Mouse (Mus musculus) layer of hippocampus, adult 8-10 months (tissue): ENCODE results near the gene Nudt9. TPM values are rescaled to one million over a fixed set of nuclear protein-coding genes. Genes with fewer than 3 reads are reported as not detected.

Source experiments
- DNase-seq, 2 experiments: peaks; one replicate each; pipeline ENCODE4 v3.0.0; 2022; ENCODE audit warnings: low spot score in 2 of 2
- total RNA-seq, 4 experiments: library from RNA; stranded (reverse); gene quantifications; 2 replicates each; pipeline ENCODE4 v1.2.4; 2022

The Nudt9 gene
- total RNA-seq, 4 experiments from 2014 or later = 64.8 to 79.1 (median 69.7) TPM

DNA sequence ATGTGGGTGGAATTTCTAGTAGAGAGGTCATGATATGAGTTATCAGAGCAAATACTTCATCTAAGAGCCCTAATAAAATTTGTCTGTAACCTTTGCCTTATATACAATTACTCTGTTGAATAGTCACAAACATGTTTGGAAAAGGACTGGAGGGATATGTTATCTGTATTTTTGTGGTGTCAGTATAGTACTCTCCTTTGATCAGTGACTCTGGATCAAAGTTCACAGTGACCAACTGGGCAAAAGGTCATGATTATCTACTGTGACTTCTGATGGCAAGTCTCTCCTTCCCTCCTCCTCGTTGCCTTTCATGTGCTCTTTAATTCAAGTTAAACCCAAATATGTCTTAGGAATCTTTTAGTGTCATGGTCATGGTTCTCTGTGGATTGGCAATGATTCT is 10.3 kb upstream of the Nudt9 start:
- no peak for DNase-seq

DNA sequence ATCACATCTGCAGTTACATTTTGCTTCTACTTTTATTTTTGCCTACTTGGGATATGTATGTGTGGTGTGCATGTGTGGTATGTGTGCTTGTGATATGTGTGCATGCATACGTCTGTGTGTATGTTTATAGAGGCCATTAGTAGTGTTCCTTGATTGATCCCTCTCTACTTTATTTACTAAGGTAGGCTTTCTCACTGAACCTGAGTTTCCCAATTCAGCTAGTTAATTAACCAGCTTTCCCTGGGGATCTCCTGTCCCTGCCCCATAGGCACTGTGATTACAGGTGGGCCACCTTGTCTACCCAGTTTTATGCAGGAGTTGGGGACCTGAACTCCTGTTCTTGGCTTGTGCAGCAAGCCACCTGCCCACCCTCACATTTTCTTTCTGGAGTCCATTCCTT is 9.4 kb upstream of the Nudt9 start:
- DNase-seq = no peak

DNA sequence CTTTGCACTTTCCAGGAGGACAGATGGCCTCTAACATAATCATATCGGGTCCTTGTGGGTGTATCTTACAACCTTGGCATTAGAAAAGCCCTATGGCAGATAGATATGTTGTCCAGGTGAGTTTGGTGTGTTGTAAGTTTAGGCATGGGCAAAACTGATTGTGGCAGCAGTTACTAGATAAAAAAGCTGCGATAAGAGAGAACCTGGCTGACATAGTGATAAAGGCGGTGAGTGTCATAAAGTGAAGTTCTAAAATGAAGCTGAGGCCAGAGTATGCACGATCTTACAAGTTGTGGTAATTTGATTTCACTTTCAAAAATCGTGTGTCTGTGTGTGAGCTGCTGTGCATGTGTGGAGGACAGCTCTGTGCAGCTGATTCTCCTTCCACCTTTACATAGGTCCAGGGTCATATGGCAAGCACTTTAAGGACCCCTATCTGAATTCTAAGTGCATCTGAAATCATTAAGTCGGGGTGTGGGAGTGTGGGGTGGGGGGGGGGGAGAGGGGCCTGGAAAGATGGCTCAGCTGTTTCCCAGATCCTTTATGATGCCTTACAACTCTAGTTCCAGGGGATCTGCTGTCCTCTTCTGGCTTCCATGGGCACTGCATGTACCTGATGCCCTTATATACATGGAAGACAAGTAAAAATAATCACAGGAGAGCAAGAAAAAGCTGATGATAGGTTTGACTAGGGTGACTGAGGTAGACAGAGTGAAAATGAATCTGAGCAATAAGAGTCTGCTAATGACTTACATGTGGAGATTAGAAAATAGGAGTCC is 6.8 kb upstream of the Nudt9 start:
- DNase-seq = peak in 1 of 2 experiments; percentile 50

DNA sequence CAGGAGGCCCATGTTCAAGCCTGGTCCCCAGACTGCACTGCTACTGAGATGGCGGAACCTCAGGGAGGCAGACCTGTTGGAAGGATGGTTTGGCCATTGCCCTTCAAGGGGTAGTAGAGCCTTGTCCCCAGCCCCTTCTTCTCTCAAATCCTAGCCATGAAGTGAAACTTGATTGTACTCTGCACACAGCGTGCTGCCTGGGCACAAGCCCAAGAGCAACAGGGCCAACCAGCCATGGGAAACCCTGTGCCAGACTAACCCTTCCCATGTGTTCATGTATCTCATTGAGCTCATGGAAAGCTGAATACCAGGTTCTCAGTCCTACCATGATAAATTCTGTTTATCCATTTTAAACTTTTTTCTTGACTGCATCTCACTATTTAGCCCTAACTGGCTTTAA is 3.2 kb upstream of the Nudt9 start:
- no peak for DNase-seq

DNA sequence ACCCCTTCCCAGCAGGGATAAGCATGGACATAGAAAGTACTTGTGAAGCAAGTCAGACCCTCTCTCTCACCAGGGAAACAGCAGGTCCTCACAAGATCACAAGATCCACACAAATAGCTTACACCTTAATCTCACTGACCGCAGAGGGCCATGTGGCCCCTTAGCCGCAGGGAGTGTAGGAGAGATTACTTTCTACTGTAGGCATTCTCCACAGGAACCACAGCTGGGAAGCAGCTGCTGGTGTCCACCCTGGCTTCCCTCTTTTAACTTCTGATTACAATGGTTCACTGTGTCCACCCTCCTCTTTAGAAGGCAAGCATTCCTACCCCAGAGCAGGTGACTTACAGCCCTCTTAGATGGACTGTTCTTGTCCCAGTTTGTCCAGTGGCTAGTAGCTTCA is 2.4 kb upstream of the Nudt9 start:
- DNase-seq = no peak

DNA sequence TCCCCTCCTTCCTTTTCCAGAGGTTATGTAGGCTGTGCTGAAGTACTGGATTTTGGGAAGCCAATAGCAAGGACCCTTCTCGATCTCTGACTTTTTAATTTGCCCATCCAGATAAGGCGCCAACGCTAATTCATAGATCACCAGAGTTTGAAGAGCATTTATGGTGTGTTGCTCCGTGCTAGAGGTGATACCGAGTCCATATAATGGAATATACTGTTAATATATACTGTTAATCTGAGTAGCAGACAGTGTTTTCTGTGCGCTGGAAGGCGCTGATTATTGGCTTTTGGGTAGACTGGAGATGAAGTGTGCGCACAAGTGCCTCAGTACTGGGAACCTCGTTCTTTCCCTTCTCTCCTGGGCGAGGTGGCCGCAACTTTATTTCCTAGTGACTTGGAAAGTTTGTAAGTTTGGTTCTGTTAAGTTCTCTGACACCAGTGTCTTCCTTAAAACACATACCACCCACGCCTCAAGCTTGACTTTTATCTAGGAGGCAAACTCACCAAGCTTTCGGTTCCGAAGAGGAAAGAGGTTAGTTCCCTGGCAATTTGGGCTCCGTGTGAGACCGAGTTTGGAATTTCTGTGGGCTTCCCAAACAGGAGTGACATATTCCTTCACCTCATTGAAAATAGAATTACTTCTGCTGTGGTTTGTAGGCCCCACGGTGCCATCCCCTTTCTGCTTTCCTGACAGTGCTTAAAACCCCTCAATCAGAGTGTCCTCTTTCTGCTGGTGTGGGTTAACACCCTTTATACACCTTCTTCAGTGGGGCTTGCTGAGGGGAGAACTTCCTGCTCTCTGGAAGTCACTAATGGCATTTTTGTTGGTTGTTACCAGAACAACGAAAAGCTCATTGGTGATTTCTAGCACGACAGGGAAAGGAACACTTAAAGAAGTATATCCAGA is 1.3 kb downstream of the Nudt9 start:
- DNase-seq = no peak

DNA sequence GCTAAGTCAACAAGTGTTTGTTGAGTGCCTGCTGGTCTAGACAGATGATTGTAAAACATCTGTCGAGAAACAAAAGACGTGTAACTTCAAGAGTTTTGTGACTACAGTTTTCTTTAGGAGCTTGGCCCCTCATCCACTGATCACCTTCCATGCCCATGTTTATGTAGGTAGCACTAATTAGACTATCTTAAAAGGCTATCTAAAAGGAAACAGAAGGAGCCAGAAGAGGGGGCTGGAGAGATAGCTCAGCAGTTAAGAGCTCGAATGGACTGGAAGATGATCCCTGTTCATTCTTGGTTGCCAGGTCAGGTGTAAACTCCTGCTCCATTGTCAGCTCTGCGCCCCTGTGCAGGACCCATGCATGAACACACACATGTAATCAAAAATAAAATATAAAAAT is 2.0 kb downstream of the Nudt9 start:
- DNase-seq = no peak

DNA sequence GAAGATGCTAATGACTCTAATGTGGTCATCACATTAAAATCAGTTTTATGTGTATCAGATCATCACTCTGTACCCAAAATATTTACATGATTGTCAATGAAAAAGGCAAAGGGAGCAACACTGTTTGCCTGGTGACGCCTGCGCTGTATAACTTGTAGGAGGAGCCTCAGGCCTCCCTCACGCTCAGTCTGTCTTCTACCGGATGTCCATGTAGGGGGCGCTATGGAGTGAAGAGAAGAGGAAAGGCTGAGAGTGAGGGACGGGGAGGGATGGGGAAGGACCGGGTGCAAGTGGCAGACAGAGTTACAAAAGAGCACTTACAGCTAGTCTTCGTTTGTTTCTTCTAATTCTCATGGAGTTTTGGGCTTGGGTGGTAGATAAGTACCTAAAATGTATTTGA is 6.8 kb downstream of the Nudt9 start:
- DNase-seq = no peak

DNA sequence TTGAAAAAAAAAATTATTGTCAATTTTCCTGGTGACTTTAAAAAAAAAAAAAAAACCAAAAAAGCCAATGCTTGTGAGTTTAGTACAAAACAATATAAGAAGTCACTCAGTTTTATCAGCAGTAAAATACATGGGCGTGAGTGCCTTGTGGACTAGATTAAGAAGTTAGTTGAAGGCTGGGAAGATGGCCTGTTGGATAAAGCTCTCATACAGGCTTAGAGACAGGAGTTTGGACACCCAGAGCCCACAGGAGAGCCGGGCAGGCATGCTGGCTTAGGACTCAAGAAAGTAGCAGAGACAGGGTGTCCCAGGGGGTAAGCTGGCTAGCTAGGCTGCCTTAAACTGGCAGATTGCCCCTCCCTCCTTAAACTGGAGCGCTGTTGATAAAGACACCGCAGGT is 8.8 kb downstream of the Nudt9 start:
- DNase-seq = no peak

DNA sequence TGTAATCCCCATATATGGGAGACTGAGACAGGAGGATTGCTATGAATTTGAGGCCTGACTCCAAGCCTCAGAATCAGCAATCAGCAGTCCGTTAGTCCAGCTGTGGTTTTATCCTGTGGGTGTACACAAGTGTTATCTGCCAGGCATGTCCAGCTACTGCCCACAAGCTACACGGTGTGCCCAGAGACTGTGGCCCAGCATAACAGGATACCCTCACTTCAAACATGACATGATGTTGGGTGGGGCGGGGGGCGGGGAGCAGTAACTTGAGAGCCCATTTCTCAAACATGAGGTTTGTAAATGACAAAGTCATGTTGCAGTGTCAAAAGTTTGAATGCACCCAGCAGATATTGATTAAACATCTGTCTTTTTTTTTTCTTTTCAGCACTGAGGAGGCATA is 9.7 kb downstream of the Nudt9 start:
- no peak for DNase-seq

DNA sequence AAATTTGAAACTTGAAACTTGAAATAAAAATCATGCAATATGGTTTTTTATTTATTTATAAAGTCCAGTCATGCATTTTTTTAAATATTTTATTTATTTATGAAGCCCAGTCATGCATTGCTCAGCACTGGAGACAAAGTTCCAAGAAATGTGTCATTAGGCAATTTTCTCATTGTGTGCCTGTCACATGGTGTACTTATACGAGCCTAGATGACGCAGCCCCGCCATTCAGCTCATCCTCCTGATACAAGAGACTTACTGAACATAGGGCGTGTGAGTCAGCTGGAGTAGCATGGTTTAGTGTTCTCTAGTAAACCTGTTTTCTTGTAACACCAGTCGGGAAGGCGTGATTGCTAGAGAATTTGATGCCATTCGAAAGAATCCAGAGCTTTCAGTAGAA is 10.2 kb downstream of the Nudt9 start:
- no peak for DNase-seq

DNA sequence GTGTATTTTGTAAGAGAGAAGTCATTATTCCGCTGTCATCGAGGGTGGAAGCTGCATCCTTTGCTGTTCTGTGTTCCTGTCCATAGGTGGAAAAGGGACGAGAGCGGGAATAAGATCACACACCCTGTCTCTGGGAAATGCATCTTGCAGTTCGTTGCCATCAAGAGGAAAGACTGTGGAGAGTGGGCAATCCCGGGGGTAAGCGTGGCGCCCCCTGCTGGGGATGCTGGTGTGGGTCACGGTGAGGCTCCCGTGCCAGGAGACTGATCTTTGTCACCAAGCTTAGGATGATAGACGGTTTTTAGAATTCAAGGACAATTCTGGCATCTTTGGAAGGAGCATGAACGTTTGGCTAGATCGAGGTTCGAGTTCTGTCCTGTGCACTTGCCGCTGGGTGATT is 11.9 kb downstream of the Nudt9 start:
- DNase-seq = no peak

DNA sequence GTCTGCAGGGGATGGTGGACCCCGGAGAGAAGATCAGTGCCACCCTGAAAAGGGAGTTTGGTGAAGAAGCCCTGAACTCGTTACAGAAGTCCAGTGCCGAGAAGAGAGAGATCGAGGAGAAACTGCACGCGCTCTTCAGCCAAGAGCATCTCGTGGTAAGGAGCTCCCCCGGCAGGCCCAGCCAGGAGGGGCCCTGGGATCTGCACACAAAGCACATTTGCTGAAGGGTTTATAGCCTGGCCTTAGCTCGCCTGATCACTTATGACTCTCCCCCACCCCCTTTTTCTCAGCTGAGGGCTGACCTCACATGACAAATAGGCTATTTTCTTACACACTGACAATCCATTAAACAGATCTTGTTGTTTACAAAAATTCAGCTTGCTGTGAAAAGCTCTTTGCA is 13.5 kb downstream of the Nudt9 start:
- DNase-seq = no peak

DNA sequence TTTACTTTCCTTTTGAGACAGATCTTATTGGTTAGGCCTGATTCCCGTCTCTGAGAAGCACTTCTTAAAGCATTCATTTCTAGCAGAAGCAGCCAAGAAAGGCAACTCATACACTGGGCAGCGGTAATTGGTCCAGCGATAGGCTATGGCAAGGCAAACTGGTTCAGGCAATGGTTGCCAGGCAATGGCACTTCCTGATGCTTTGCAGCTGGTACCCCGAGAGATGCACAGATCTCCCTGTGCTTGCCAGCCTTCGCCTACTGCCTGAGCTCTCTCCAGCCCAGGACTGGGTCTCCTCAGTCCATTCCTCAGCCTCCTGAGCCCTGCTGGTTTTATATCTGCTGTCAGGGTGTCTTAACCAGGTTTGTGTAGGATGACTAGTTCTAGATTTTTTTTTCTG is 14.3 kb downstream of the Nudt9 start:
- DNase-seq = no peak

DNA sequence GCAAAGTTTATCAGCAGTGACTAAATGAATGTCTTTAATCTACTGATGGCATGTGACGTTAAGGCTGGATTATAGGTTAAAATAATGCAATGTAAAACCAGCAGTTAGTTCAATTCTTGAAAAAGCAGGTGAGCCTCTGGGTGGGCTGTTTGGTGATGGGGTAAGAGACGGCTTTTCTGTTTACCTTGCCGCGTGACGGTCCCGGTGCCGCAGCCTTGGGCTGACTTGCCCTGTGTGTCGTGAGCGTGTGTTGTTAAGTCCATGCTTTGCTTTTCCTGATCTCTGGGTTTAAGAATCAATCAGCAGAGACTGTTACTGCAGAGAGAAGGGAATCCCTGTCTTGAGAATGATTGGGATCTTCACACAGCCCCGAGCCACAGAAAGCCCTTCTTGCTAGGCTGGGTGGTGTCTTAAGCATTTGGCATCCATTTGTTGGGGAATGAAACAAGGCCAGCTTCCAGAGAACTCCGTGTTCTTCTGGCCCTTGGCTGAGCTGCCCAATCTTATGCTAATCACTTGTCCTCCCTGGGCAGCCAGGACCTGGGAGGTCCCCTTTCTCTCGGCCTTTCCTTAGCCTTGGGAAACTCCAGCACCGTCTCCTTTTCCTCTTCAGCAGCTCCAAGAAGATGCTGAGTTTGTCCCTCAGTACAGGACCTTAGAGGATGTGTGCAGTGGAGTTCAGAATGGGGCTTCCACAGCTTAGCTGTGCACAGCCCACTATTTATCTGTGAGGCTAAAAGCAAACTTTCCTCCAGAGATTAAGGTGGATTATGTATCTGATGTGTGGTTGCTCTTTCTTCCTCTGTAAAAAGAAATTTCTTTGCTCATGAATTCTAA is 16.0 kb downstream of the Nudt9 start:
- DNase-seq = no peak

DNA sequence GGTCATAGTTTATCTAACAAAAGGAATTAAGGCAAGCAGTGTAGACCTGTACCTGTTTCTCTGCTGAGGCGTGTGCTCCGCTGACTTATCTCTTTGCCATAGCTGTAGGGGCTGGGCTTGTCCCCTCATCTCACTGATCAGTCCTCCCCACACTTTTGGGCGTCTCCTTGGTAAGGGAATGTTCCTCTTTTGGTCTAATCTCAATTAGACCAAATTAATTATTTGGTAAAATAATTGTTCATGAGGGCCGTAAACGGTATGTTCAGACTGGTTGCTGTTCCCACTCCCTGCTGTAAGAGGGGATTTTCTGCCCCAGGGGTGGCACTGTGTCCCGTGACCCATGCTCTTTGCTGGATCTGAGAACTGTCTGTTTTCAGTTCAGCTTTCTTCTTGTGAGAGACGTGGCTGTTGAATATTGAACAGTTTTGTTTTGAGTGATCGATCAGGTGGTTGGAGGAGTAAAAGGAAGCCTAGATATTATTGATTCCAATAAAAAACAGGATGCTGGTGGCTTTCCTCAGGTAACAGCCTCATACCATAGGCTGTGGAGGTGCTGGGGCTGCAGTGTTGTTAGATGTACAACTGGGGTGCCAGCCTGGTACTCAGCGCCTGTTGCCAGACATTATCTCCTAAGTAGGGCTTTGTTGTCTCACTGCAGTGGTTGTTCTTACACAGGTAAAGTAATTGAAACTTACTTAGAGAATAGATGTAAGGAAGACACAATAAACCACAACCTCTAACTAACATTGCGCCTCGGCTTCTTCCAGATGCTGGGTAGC is 16.9 kb downstream of the Nudt9 start:
- DNase-seq = no peak

DNA sequence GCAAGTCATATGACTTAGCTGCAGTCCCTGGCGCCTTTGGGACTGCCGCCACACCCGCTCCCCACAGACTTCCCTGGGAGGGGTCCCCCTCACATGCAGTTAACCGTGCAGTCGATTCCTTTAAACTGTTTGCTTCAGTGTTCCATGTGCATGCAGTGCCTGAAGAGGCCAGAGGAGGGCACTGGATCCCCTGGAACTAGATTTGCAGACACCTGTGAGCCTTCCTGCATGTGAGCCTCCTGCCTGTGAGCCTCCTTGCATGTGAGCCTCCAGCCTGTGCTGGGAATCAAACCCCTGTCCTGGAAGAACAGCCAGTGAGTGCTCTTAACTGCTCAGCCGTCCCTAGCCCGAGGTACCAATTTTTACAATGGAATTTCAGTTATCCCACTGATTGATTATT is 22.6 kb downstream of the Nudt9 start:
- DNase-seq = no peak

DNA sequence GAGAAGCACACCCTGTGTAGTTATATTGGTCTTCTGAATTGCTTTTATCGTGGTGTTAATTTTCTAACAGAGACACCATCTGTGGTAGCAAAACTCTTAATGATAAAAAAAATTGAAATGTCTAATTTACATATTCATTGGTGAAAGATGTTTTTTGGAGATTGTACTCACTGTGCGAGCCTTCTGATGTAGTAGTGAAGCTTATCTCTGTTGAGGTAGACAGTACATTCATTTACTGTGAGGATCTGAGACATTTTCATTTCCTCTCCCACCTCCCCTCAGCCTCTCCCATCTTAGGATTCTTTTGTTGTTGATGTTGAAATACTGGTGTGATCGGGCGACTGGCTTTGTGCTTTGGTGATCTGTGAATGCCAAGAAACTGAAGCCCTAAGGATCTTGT is 24.9 kb downstream of the Nudt9 start:
- no peak for DNase-seq

DNA sequence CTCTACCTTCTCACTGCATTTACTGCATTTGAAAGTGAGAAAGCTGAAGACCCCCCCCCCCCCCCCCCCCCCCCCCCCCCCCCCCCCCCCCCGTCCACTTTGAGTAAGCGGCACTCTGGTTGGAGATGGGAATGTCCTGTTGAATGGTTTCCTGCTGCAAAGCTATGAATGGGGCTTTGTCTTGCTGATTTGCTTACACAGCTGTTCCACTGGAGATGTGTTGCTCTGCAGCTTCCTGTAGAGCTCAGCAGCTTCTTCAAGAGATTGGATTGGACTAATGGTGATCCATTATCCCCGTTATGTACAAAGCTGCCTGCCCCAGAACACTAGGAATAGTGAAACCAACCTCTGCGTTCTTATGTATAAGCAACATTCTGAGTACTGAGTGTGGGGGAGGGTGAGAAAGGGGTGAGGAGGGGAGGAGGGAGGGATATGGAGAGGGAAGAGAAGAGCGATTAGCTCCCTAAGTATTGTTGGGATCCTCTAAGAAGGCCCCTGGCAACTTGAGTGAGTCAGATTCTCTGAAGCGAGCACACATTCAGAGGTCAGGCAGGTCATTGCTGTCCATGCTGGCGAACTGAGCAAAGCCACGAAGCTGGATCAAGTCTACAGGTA is 26.3 kb downstream of the Nudt9 start:
- DNase-seq = no peak

DNA sequence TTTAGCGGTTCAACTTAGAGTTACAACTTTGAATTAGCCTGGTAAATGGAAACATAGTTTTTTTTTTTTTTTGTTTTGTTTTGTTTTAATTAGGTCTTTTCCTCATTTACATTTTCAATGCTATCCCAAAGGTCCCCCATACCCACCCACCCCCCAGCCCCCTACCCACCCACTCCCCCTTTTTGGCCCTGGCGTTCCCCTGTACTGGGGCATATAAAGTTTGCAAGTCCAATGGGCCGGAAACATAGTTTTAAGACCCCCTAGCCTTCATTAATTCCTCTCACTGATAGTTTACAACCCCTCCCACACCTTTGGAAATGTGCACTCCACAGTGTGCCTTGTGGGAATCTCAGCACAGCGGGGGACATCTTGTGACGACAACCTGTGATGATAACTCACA is 27.5 kb downstream of the Nudt9 start:
- no peak for DNase-seq

DNA sequence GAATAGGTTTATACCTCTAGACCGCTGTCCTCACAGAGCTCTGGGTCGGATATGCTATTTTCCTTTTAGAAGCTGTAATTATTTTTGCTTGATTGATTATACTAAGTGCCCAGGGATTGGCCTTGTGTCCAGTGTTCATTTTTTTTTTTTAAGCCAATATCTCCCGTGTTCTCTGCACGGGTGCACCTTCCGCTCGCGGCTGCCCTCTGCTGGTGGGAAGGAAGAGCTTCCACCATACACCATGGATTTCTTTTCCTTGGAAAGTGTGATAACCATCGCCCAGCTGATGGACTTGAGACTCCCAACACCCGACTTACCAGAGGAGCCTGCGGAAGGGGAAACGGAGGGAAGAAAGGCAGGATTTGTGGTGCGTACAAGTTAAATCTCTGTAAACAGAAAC is 28.3 kb downstream of the Nudt9 start:
- peak in 1 of 2 experiments; percentile 52 for DNase-seq
